Mouse (Mus musculus): Measurements from ENCODE around the gene Tbata.

Gene Tbata

GRCm38 (mm10) chr10:61201596-61202318 lies 30.0 kb downstream of the Tbata start:
- no peak for ATAC-seq (ENCODE audit: insufficient number of reproducible peaks, low FRiP score, low TSS enrichment)

GRCm38 (mm10) chr10:61203930-61204329 lies 32.2 kb downstream of the Tbata start:
- ATAC-seq (ENCODE audit: insufficient number of reproducible peaks, low FRiP score, low TSS enrichment) = no peak

DNA sequence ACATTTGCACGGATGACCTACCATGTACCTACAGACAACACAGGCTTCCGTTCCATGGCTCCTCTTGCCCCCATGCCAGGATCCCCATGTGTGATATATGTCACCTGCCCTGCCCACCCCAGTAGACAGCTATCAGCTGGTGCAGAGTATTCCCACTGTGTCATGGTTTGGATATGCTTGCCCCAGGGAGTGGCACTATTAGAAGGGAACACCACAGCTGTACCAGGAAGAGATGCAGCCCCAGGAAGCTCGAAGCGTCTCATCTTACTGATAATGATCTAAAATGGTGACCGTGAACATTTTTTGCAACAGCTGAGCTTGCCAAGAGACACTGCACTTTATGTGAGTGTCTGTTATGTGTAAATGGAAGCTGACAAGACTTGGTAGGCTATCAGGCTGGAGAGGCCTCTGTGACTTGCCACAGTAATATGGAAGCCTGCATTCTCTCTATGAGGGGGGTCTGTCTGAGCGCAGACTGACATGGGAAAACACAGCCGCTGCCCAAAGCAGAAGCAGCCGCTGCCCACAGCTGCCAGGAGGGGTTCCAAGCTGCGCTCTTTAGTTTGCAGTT lies 36.4 kb downstream of the Tbata start:
- no peak for ATAC-seq (ENCODE audit: insufficient number of reproducible peaks, low FRiP score, low TSS enrichment)

GRCm38 (mm10) chr10:61211105-61211504 lies 39.4 kb downstream of the Tbata start:
- no peak for ATAC-seq (ENCODE audit: insufficient number of reproducible peaks, low FRiP score, low TSS enrichment)

GRCm38 (mm10) chr10:61211743-61212142 lies 40.0 kb downstream of the Tbata start:
- ATAC-seq (ENCODE audit: insufficient number of reproducible peaks, low FRiP score, low TSS enrichment) = peak; percentile 72

DNA sequence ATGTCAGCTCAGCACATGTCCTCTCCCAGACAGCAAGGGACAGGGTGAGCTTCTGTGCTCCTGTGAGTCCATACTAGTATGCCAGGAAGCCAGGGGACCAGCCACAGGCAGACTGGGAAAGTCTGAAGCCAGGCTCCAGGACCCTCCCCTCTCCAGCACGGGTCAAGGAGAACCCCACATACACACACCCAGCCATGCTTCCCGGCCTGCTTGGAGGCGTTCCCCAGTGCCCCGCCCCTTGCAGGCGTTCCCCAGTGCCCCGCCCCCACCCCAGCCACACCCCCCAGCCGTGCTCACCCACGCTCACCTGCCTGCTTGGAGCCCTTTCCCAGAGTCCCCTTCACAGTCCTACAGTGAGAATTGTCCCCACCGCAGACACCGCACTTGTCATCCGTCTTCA lies 41.1 kb downstream of the Tbata start:
- ATAC-seq (ENCODE audit: insufficient number of reproducible peaks, low FRiP score, low TSS enrichment) = no peak

DNA sequence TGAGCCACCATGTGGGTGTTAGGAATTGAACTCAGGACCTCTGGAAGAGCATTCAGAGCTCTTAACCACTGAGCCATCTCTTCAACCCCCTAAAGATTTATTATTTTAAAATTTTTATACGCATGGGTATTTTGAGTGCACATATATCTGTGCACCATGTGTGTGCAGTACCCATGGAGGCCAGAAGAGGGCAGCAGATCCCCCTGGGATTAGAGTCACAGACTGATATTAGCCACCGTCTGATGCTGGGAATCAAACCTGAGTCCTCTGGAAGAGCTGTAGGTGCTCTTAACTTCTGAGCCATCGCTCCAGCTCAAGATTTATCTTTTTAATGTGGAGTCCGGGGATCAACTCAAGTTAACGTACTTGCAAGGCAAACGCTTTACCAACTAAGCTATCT lies 43.9 kb downstream of the Tbata start:
- ATAC-seq (ENCODE audit: insufficient number of reproducible peaks, low FRiP score, low TSS enrichment) = no peak

GRCm38 (mm10) chr10:61216163-61216562 lies 44.4 kb downstream of the Tbata start:
- no peak for ATAC-seq (ENCODE audit: insufficient number of reproducible peaks, low FRiP score, low TSS enrichment)

GRCm38 (mm10) chr10:61219318-61219717 lies 47.6 kb downstream of the Tbata start:
- ATAC-seq (ENCODE audit: insufficient number of reproducible peaks, low FRiP score, low TSS enrichment) = no peak

GRCm38 (mm10) chr10:61225694-61226093 lies 53.9 kb downstream of the Tbata start:
- no peak for ATAC-seq (ENCODE audit: insufficient number of reproducible peaks, low FRiP score, low TSS enrichment)

- no peak for ATAC-seq (ENCODE audit: insufficient number of reproducible peaks, low FRiP score, low TSS enrichment)
Observed at GRCm38 (mm10) chr10:61226784-61227396, 55.1 kb downstream of the Tbata start.

DNA sequence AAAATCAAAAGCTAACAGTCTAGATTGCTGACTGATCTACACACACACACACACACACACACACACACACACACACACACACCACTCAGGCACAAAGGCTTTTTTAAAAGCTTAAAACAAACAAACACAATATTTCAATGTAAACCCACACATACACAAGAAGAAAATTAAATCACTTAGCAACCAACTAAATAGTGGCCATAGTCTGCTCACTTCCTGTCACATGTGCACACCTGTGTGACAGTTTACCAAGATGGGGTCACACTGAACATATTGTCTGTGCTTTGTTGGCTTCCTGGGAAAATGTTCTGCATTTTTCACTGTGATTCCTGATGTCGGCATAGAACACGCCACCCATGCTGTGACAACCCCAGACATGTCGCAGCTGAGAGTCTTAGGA lies 60.0 kb downstream of the Tbata start:
- no peak for ATAC-seq (ENCODE audit: insufficient number of reproducible peaks, low FRiP score, low TSS enrichment)

- ATAC-seq (ENCODE audit: insufficient number of reproducible peaks, low FRiP score, low TSS enrichment) = no peak
Observed at GRCm38 (mm10) chr10:61232858-61233567, 61.3 kb downstream of the Tbata start.

- ATAC-seq (ENCODE audit: insufficient number of reproducible peaks, low FRiP score, low TSS enrichment) = no peak
Observed at GRCm38 (mm10) chr10:61234319-61234718, 62.6 kb downstream of the Tbata start.

DNA sequence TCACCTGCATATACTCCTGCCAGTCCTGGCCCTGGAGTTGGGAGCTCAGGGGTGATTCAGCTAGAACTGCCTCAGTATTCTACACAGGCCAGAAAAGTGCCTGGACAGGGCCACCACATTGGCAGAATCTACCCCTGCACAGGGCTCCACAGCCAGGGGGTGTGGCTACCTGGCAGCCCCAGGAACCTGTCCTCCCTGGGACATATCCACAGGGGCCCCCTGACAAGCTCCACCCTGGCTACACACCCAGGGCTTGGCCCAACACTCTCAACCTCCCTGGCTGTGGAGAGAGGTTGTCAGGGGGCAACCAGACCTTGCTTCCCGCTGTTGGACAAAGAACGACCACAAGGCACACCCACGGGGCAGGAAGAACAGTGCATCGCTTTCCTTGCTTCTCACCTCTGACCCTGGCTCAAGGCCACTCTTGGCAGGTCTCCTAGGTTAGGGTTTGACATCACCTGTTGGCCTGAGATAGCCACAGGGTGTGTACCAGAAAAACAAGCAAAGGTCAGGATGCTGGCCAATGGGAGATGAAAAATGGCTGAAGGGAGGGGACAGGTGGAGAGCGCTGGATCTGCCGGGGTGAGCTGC lies 64.0 kb downstream of the Tbata start:
- no peak for ATAC-seq (ENCODE audit: insufficient number of reproducible peaks, low FRiP score, low TSS enrichment)

DNA sequence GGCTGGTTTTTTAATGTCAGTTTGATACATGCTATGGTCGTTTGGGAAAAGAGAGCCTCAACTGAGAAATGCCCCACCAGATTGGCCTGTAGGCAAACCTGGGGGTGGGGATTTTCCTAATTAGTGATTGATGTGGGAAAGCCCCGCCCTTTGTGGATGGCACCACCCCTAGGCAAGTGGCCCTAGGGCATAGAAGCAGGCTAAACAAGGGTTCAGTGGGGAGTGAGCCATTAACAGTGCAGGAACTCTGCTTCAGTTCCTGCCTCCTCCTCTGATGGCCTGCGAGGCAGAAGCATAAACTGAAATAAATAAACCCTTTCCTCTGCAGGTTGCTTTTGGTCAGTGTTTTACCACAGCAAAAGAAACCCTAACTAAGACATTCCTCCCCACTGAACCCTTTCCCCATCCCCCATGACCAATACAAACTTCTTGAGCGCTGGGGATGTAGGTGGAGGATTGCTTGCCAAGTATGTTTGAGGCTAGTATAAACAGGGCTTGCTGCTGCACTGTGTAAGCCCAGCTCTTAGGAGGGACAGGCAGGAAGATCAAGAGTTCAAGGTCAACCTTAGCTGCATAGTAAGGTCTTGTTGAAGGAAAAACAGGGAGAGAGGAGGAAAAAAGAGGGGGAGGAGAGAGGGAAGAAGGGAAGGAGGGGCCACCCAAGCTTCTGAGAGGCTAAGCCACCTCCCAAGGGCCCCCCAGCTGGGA lies 65.1 kb downstream of the Tbata start:
- ATAC-seq (ENCODE audit: insufficient number of reproducible peaks, low FRiP score, low TSS enrichment) = no peak

DNA sequence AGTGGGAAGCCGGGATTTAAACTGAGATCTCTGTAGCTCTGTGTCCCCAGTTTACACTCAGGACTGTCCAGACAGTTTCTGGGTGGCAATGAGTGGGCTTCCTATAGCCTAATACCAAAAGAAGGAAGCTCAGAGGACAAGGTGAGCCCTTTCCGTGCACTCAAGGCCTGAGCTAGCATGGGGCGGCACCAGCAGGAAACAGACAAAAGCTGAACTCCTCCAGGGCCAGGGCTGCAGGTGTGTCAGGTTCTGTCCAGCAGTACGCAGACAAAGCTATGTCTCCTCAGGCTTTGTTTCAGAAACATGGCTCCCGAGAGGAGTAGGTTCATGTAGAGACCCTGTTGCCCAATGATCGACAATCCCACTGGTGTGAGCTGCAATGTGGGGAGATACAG lies 65.6 kb downstream of the Tbata start:
- ATAC-seq (ENCODE audit: insufficient number of reproducible peaks, low FRiP score, low TSS enrichment) = no peak
